Mouse (Mus musculus): ENCODE data around the gene Fam129a. TPM values are rescaled to one million over a fixed set of nuclear protein-coding genes. Genes with fewer than 3 reads are reported as not detected.
"Not testable (repeated sequence)": the region's sequence is repeated elsewhere in the genome, so short reads cannot be mapped to it uniquely, and the experiment has no call there.

Gene Fam129a
- total and polyA plus RNA-seq, 2 experiments from 2014 or later = 0.75 to 2.9 TPM

DNA sequence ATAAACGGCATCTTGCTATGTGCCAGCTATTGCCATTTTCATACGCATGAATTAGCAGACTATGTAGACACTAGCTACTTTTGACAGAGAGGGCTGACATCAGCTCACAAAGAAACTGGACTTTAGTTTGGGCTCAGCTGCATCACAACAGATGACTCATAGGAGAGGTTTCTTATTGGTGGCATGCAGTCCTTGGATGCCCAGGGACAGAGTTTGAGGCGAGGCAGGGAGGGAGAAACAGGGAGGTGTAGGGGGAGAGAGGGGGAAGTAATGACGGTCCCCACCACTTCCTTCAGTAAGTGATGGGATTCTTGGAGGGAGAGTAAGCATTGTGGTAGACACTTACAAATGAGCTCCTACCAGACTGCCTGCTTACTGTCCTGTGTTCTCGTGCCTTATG is 118.0 kb downstream of the Fam129a start:
- H3K27ac ChIP-seq (ENCODE audit: low read depth, low read length) = no peak overlapping the region
- ATAC-seq = no peak
- WGBS = 60% methylated on average over 5 of the region's 5 CpGs
- H3K4me2 ChIP-seq (ENCODE audit: low read depth) = no peak overlapping the region
- DNase-seq = no peak
- no peaks in the 10 kb centered on the region for H3K4me1 ChIP-seq (ENCODE audit: insufficient read depth)
- H3K4me3 ChIP-seq (ENCODE audit: low read depth, low read length) = no peak overlapping the region
- no peak for TF ChIP-seq CTCF (IDR thresholded peaks at IDR 0.05; ENCODE audit: low read depth)
- H3K9ac ChIP-seq = no peak overlapping the region
- no peaks in the 10 kb centered on the region for H3K36me3 ChIP-seq (ENCODE audit: insufficient read depth)
- H3K9me3 ChIP-seq (ENCODE audit: low read length) = no peaks in the 10 kb centered on the region
- H3K27me3 ChIP-seq (ENCODE audit: insufficient read depth, low read length) = no peaks in the 10 kb centered on the region

DNA sequence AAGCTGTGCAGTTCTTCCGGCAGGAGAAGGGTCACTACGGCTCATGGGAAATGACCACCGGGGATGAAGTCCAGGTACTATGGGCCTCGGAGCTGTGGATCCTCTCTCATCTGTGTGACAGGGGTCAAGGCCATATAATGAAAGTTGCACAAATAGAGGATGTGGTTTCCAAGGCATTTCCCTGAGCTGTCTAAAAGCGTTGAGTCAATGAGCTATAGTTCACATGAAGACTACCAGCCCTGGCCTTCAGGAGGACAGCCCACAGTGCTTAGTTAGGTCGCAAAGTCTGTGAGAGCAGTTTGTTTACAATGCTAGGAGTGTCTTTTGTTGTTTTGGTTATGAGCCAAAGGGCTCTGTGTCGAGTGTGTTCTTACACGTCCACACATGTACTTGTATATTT is 118.6 kb downstream of the Fam129a start:
- Histone ChIP-seq H3K4me1 (ENCODE audit: insufficient read depth) (no peaks in the 10 kb centered on the region), H3K27me3 (ENCODE audit: insufficient read depth, low read length) (no peaks in the 10 kb centered on the region), H3K27ac (ENCODE audit: low read depth, low read length) (no peak overlapping the region), H3K9me3 (ENCODE audit: low read length) (no peaks in the 10 kb centered on the region), H3K4me3 (ENCODE audit: low read depth, low read length) (no peak overlapping the region), H3K4me2 (ENCODE audit: low read depth) (no peak overlapping the region), H3K9ac (no peak overlapping the region), H3K36me3 (ENCODE audit: insufficient read depth) (no peaks in the 10 kb centered on the region)
- no peak for TF ChIP-seq CTCF (IDR thresholded peaks at IDR 0.05; ENCODE audit: low read depth)
- no peak for DNase-seq
- WGBS = 78% methylated on average over 8 of the region's 8 CpGs
- no peak for ATAC-seq

- Histone ChIP-seq H3K4me1 (ENCODE audit: insufficient read depth) (no peaks in the 10 kb centered on the region), H3K27me3 (ENCODE audit: insufficient read depth, low read length) (no peaks in the 10 kb centered on the region), H3K4me3 (ENCODE audit: low read depth, low read length) (no peak overlapping the region), H3K9me3 (ENCODE audit: low read length) (no peaks in the 10 kb centered on the region), H3K4me2 (ENCODE audit: low read depth) (no peak overlapping the region), H3K27ac (ENCODE audit: low read depth, low read length) (no peak overlapping the region), H3K36me3 (ENCODE audit: insufficient read depth) (no peaks in the 10 kb centered on the region), H3K9ac (no peak overlapping the region)
- DNase-seq (no peak), ATAC-seq (no peak)
- no peak for TF ChIP-seq CTCF (IDR thresholded peaks at IDR 0.05; ENCODE audit: low read depth)
- 80% methylated on average over 6 of the region's 6 CpGs for WGBS
These were observed 119.1 kb downstream of the Fam129a start for GRCm38 (mm10) chr1:151690061-151690460.

GRCm38 (mm10) chr1:151690583-151691193 is 119.7 kb downstream of the Fam129a start:
- Histone ChIP-seq H3K4me2 (ENCODE audit: low read depth) (no peak overlapping the region), H3K27ac (ENCODE audit: low read depth, low read length) (no peak overlapping the region), H3K36me3 (ENCODE audit: insufficient read depth) (no peaks in the 10 kb centered on the region), H3K27me3 (ENCODE audit: insufficient read depth, low read length) (no peaks in the 10 kb centered on the region), H3K4me3 (ENCODE audit: low read depth, low read length) (no peak overlapping the region), H3K9me3 (ENCODE audit: low read length) (no peaks in the 10 kb centered on the region), H3K9ac (no peak overlapping the region), H3K4me1 (ENCODE audit: insufficient read depth) (no peaks in the 10 kb centered on the region)
- ATAC-seq (no peak), DNase-seq (no peak)
- 63% methylated on average over 7 of the region's 7 CpGs for WGBS
- TF ChIP-seq CTCF (IDR thresholded peaks at IDR 0.05; ENCODE audit: low read depth) = no peak

DNA sequence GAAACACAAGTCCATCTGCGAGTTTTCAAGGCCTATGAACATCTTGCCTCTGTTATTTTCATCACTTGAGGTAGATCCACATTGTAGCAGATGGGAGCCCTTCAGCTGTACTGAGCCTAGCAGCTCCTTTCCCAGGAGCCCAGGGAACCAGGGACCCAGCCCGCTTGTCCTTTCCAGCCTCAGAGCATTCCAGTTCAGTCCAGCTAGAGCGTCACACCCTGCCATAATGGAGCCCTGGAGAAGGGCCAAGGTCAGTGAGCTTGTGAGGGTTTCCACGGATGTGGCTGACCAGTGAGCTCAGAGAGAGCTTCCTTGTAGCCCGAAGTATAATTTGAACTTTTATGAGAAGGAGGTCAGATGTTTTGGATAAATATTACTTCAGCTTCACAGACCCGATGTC is 121.9 kb downstream of the Fam129a start:
- not testable (repeated sequence) for H3K4me3 ChIP-seq (ENCODE audit: low read depth, low read length); ATAC-seq; H3K9me3 ChIP-seq (ENCODE audit: low read length); H3K4me2 ChIP-seq (ENCODE audit: low read depth); H3K4me1 ChIP-seq (ENCODE audit: insufficient read depth); H3K9ac ChIP-seq; H3K36me3 ChIP-seq (ENCODE audit: insufficient read depth); H3K27me3 ChIP-seq (ENCODE audit: insufficient read depth, low read length); H3K27ac ChIP-seq (ENCODE audit: low read depth, low read length); DNase-seq
- WGBS = 69% methylated on average over 6 of the region's 6 CpGs

DNA sequence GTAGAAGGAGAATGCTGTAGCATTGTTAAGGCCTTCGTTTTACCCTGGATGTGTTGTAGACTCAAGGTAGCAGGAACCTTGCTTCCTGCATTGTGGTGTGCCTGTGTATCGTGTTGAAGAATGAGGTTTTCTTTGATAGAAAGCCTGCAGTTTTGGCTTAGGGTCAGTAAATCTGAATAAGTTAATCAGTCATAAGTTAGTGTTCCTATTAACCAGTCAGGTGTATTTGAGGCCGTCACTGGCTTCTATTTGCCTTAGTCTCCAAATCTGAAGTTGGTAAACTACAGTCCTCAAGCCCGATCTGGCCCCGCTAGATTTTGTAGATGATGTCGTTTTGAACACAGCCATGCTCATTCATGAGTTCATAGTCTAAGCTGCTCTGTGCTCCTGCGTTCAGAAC is 125.8 kb downstream of the Fam129a start:
- Histone ChIP-seq H3K4me2 (ENCODE audit: low read depth) (no peak overlapping the region), H3K9me3 (ENCODE audit: low read length) (no peaks in the 10 kb centered on the region), H3K36me3 (ENCODE audit: insufficient read depth) (no peaks in the 10 kb centered on the region), H3K9ac (no peak overlapping the region), H3K27me3 (ENCODE audit: insufficient read depth, low read length) (no peaks in the 10 kb centered on the region), H3K4me1 (ENCODE audit: insufficient read depth) (no peaks in the 10 kb centered on the region), H3K27ac (ENCODE audit: low read depth, low read length) (no peak overlapping the region), H3K4me3 (ENCODE audit: low read depth, low read length) (no peak overlapping the region)
- DNase-seq (no peak), ATAC-seq (no peak)
- WGBS = 88% methylated on average over 7 of the region's 7 CpGs
- no peak for TF ChIP-seq CTCF (IDR thresholded peaks at IDR 0.05; ENCODE audit: low read depth)

DNA sequence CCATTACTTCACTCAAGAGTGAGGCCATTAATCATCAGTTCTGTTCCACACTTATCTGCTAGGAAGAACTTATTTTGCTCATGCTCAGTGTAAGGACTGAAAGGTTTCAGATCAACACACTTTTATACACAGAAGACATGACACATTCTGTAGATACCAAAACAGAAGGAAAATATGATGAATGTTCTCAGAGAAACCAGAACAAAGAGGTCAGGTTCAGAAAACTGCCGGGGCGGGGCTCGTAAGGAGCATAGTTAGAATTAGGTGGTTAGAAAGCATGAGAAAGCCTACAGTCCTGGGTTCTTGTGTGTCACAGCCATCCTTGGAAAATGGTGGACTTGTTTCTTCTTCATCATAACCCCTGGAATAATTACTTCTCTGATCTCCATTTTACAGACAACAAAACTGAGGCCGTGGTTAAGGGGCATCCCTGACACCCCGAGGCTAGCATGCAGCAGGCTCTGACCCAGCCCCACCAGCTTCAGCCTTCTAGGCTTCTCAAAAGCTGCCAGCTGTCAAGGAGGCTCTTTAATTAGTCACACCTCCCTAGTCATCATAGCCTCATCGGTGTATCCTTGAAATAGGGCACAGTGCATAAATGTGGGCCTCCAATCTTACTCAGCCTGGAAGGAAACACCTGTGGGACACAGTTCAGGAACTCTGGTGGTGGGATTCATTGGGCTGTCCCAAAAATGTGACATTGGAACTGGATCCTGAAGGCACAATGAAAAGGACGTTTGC is 127.1 kb downstream of the Fam129a start:
- Histone ChIP-seq H3K4me1 (ENCODE audit: insufficient read depth) (no peaks in the 10 kb centered on the region), H3K9me3 (ENCODE audit: low read length) (no peaks in the 10 kb centered on the region), H3K4me3 (ENCODE audit: low read depth, low read length) (no peak overlapping the region), H3K36me3 (ENCODE audit: insufficient read depth) (no peaks in the 10 kb centered on the region), H3K9ac (no peak overlapping the region), H3K4me2 (ENCODE audit: low read depth) (no peak overlapping the region), H3K27me3 (ENCODE audit: insufficient read depth, low read length) (no peaks in the 10 kb centered on the region), H3K27ac (ENCODE audit: low read depth, low read length) (no peak overlapping the region)
- no peak for TF ChIP-seq CTCF (IDR thresholded peaks at IDR 0.05; ENCODE audit: low read depth)
- no peak for ATAC-seq
- 84% methylated on average over 7 of the region's 7 CpGs for WGBS
- DNase-seq = no peak

All from forebrain, postnatal 0 days (tissue).